Mouse (Mus musculus): ENCODE data around the gene Mrpl34.
"Not testable (repeated sequence)": the region's sequence is repeated elsewhere in the genome, so short reads cannot be mapped to it uniquely, and the experiment has no call there.

The Mrpl34 gene

DNA sequence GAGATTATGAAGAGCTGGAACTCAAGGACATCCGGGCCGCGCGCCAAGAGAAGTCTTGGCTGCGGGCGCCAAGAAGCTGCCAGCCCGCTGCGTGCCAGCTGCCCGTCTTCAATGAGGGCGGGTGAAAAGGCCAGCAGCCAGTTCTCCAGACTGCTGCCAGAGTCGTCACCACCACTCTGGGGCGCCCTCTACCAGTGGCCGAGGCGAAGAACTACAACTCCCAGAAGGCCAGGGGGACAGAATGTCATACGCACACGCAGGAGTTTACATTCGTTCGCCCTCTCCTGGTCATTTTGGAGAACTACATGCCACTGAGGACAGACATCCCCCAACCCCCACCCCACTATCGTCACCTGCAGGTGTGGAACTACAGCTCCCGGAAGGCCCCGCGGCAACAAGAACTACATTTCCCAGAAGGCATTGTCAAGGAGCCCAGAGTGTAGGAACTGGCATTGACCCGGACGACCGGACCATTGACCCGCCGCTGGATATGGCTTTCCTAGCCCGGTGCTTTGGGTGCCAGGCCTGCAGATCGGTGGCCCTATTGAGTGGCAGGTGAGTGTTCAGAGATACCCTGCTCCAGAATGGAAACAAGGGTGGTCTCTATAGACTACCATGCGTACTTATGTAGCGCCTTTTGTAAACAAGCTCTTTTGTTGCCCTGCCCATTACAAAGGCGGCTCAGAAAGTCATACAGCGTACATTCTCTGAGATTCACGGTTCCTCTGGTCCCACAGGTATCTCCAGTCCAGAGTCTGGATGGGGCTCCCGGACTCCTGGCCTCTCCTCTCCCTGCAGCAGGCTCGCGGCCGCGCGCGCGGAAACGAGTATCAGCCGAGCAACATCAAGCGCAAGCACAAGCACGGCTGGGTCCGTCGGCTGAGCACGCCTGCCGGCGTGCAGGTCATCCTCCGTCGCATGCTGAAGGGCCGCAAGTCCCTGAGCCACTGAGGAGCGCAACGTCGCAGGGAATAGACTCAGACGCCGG is at the start of gene Mrpl34:
Gene Mrpl34, plus strand, starts transcription at position 447 of the 988 bp plus-strand sequence.
- peak; percentile 98 for DNase-seq

DNA sequence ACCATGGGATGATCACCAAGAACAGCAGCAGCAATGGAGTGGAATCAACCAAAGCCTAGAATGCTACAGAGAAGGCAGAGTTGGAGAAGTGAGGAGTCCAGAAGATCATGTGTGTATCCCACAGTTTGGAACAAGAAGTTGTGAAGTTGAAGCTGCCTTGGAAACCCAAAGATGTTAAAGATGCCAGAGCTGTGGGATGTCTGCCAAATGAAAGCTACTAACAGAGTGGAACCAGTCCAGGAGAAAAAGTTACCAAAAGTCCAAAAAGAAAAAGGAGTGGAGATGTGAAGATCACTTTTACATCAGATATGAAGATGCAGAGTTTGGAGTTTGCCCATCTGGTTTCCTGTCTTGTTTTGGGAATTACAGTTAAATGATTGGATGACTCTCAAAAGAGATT is 42.6 kb upstream of the Mrpl34 start:
- DNase-seq: no peak

DNA sequence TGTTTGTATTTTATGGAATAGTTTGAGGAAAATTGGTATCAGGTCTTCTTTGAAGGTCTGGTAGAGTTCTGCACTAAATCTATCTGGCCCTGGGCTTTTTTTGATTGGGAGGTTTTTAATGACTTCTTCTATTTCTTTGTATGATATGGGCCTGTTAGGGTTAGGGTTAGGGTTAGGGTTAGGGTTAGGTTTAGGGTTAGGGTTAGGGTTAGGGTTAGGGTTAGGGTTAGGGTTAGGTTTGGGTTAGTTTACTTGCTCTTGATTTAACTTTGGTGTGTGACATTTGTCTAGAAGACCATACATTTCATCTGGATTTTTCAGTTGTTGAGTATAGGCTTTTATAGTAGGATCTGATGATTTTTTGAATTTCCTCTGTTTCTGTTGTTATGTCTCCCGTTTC is 31.8 kb upstream of the Mrpl34 start:
- not testable (repeated sequence) for DNase-seq

DNA sequence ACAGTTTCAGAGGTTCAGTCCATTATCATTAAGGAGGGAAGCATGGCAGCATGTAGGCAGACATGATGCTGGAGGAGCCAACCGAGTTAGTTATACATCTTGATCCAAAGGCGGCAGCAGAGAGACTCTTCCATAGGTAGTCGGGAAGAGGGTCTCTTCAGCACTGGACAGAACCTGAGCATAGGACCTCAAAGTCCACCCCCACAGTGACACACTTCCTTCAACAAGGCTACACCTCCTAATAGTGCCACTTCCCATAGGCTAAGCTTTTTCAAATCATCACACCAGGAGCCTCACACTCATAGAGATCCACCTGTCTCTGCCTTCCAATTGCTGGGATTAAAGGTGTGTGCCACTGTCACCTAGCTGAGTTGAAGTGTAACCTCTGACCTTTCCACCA is 27.7 kb upstream of the Mrpl34 start:
- DNase-seq: no peak

DNA sequence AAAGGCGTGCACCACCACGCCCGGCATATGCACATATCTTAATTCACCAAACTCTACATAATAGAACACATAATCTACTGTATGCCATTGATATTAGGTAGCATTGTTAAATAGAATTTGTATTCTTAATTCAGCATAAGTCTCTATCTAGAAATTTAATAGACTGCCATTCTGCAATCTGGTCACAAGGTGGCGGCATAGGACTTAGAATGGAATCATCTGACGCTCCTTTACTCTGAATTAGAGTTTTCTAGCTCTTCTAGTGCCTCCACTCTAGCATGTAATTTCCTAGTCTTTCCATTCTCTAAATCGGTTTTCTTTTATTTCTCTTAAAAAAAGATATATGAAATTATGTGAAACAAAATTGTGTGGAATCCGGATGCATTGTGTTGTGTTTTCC is 23.4 kb upstream of the Mrpl34 start:
- peak; percentile 73 for DNase-seq

DNA sequence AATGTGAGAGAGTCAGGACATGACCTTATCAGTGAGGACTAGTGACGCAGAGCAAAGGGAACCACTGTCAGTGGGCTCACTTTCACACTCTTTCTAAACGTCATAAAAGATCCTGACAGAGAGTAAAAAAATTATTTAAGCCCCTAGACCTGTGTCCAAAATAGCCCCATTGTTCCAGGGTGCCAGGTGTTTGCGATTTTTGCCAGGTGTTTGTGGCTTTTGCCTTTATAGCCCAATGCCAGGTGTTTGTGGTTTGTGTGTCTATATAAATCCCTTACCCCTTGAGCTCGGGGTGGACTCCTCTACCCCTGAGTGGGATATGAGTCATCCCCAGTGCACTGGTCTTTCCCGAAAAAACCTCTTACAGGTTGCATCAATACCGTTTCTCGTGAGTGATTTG is 19.7 kb upstream of the Mrpl34 start:
- DNase-seq: no peak

DNA sequence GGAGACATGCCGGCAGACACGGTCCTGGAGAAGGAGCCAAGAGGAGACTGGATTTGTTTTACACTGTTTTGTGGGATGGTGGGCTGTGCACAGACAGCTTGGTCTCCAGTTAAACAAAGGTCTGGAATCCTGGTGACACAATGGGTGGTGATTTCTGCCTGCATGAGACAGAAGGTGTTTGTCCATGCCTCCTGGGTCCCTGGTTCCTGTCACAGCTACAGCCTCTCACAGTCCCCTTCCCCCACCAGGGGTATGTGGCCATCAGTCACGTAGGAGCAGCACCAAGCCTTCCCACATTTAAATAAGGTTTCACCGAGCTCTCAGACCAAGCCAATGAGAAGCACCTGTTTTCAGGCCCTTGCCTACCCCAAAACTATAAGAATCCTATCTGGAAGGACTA is 13.4 kb upstream of the Mrpl34 start:
- DNase-seq: no peak

DNA sequence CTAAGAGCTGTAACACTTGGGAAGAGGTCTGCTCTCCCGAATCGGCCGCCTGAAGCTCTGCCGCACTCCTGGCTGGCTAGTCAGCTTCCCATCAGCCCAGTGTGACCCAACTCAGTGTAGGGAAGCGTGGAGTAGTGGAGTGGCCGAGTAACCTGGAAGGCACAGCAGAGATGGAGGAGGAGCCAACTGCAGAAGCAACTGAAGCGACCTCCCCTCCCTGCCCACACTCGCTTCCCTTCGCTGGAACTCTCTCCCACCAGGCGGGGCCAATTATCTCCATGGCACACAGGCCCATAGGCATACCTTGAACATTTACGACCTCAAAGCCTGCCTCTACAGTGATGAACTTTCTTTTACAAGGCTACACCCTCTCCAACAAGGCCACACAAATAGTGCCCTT is 13.0 kb upstream of the Mrpl34 start:
- DNase-seq: no peak

DNA sequence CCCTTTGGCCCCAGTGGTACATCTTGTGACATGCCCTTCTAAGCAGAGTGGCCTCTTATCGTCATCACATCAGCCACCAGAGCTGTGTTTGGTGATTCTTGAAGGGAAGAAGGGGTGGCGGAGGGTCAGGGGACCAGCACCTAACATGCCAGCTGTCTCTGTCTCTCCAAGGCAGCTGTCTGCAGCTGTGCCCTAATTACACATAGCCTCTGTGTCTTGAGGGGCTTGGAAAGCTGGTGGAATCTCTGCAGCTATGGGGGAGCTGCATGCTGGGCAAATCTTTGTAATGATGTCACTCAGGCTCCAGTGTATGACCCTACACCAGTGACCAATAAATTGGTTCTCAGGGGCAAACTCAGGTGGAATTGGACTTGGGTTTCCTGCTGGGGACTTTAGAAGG is 12.1 kb upstream of the Mrpl34 start:
- DNase-seq: no peak

DNA sequence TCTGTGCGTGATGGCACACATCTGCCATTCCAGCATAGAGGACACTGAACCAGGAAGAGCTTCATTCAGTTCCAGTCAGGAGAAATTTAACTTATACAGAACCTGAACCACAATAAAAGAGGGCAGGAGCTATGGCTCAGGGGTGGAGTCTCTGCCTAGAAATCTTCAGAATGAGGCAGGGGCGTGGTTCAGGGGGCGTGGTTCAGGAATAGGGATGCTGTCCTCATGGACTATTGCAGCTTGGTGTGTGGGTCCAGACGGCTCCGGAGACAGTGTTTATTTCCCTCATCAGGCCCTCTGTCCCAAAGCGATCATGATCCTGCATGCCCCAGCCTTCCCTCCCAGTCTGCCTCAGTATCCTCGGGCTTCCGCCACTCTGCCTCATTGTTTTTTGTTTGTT is 10.1 kb upstream of the Mrpl34 start:
- DNase-seq: no peak

DNA sequence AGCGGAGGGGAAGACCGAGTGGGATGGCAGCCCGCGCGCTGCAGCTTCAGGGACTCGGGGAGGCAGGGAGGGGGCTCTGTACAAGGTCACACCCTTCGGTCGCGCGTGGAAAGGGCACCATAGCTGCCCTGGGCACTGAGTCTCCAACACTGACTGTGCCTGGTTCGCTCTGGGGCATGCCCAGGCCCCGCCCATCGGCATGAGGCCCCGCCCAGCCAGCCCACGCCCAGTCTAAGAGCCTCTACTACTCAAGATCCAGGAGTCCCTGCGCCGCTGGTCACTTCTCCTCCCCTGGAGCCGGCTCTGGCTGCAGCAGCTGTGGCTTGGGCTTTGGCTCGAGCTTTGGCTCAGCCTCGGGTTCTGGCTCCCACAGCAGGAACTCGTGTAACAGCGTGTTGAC is 7.9 kb upstream of the Mrpl34 start:
- DNase-seq: no peak

DNA sequence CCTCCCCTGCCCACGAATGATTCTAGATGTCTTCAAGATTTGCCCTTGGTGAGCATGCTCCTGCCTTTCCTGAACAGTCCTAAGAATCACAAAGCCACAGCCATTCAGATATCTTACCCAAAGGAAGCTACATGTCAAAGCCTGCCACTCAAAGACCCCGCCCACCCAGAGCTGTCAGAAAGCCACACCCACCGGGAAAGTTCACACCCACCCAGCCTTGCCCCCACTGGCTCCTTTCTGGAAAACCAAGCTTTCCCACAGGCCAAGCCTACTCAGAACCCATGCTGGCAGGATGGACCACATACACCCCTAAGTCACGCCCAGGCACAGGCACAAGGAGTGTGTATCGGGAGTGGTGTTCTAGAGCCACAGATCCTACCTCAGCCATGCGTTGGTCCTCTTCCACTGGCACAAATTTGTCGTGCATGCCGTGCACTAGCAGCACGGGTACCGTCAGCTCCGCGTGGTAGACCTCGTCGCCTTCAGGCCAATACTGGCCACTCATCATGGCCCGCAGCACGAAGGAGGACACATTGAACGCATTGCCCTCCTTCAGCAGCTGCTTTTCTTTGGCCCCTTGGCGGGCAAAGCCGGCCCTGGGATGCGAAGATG is 7.0 kb upstream of the Mrpl34 start:
- DNase-seq: no peak

DNA sequence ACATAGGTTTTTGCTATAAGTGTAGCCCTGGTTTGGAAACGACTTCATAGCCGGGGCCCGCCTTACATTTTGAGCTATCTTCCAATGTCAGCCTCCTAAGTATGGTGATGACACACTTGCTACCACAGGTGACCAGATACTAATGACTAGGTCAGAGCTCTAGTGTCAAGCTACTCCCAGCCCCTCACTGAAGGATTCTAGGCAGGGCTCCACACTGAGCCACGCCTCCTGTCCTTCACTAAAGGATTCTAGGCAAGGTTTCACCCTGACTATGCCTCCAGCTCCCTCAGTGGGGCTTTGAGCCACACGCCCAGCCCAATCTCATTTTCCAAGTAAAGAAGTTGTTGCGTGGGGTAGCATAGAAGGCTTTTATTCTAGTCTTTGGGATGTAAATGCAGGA is 4.0 kb upstream of the Mrpl34 start:
- no peak for DNase-seq

DNA sequence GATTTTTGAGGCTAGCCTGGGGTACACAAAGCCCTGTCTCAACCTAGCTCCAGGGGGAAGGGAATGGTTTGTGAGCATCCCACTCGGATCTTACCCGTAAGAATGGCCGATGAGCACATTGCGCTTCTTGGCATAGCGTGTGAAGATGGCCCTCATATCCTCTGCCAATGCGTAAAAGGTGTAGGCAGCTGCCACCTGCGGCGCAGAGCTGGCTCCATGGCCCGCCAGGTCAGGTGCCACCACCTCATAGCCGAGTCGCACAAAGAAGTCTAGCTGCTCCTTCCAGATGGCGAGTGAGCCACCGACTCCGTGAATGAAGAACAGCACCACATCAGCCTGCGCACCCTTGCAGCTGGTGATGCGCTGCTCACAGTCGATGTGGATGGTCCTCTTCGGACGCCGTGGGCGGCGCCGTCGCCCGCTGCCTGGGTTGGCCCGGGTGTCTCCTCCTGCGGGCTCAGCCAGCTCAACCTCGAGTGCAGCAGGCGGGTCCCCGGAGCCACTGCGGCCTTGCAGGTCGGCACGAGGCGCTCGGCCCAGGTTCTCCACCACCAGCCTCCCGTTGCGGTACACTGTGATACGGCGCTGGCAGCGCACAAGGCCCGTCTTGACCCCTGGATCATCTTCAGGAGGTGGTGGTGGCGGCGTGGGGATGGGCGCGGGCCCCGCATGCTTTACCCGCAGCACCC is 3.5 kb upstream of the Mrpl34 start:
- DNase-seq: no peak

DNA sequence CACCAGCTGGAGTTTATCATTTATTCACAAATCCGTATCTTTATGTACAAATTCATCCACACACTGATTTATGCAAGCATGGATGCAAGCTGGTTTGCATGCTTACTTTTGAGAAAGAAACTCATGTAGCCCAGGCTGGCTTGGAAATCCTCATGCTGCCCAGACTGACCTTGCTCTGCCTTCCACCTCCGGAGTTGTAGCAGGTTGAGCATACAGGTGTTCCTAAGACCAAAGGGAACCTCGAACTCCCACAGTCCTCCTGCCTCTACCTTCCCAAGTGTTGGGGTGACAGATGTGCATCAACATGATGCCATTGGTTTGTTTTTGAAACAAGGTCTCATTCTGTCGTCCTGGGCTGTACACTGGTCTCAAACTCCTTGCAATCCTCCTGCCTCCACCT is 2.6 kb upstream of the Mrpl34 start:
- DNase-seq: no peak

DNA sequence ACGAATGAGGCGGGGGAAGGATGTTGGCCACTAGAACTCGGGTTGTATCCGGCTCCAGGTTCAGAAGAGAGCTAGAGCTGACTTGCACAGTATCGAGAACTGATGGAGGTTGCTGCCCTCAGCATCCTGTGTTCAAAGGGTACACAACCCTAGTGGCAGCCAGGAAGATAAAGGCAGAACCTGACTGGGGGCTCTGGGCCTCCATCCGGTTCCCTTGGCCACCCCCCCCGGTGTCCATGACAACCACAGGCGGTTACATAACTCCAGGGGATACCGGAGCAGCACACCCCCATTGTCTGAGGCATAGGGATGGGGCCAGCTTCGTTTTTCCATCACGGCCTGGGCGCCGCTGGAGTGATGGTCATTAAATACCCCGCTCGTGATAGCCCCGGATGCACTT is 2.0 kb upstream of the Mrpl34 start:
- DNase-seq: peak; percentile 60

DNA sequence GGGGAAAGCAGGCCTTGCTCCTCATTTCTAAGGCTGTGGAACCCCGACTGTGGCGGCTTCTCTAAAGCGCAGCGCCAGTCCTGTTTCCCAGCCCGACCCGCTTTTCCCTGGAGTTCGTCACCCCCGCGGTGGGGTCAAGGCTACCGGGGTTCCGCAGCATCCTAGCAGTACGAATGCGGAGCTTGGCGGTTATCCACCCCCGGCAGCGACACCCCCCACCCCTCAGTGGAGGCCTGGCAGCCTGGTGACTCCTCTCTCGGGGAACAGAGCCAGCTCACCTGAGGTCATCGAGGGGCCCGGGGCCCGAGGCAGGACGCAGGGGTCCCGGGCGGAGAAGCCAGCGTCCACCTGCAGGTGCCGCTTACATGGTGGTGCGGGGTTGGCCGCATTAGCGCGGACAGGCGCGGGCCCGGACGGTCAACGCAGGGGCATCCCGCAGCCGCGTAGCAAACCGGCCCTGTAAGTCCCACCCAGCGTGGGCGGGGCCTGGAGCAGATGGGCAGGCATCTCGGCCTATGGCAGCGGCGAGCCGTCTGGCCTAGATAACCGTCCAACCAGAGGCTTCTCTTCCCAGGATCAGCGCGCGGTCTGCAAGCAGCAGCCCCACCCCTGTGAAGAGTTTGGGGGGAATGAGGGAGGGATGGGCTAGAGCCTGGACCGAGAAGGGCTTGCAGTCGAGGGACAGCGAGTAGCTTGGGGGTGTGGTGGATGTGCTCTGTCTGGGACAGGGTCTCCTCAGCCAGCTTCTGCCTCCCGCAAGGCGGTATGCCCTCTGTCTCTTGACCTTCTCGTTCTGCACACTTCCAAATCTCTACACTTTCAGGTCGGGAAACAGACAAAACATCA is 1.3 kb upstream of the Mrpl34 start, which contains the start of gene Abhd8:
Gene Abhd8, minus strand, starts transcription at position 468 of the 846 bp plus-strand sequence.
- DNase-seq: peak; percentile 98

DNA sequence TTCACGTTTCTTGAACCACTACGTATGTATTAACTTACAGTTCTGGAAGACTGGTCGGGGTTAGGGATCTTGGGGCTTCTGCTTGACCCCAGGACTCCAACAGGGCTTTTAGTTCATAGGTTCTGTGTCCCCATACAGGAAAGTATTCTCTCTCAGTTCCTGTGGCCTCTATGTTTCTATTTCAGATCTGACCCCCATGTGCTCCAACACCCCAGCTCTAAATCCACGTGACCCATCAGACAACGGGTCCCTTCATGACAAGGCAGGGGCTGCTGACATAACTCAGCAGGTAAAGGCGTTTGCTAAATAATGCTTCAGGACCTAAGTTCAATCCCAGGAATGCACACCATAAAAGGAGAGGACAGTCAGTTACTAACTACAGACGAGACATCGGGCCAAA is 974 bp downstream of the Mrpl34 start:
- DNase-seq: no peak

DNA sequence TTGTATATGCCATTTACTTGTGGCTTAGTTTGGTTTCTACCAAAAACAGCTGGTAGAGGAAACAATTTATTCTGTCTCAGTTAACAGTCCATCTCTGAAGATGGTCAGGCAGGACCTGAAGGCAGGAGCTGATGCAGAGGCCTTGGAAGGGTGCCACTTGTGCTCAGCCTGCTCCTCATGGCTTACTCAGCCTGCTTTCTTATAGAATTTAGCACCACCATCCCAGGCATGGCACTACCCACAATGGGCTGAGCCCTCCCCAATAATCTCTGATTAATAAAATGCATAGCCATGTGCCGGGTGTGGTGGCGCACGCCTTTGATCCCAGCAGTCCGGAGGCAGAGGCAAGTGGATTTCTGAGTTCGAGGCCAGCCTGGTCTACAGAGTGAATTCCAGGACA is 1.4 kb downstream of the Mrpl34 start:
- no peak for DNase-seq

DNA sequence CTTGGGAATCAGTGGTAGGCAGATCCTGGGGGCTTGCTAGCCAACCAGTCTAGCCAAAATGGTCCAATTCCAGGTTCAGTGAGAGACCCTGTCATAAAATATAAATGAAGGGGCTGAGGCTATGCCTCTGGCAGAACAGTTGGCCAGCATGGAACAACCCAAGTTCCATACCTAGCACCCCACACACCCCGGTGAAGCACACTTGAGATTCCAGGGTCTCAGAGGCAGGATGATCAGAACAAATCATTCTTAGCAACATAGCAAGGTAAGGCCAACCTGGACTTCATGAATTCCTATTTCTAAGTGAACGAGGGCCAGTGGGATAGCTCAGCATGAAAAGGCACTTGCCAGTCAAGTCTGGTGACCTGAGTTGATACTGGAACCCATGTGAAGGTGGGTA is 2.4 kb downstream of the Mrpl34 start:
- no peak for DNase-seq

DNA sequence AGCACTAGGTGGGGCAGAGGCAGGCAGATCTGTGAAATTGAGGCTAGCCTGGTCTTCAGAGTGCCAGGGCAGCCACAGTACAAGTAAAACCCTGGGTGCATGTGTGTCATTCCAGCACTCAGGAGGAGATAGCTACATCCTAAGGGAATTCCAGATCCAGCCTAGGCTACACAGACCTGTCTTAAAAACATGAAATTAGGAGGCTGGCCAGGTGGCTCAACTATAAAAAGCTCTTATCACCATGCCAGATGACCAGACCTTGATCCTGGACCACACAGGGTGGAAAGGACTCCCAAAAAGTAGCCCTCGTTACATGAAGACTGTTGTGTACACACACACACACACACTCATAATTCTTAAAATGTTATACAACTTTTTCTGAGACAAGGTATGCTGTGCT is 3.2 kb downstream of the Mrpl34 start:
- no peak for DNase-seq

DNA sequence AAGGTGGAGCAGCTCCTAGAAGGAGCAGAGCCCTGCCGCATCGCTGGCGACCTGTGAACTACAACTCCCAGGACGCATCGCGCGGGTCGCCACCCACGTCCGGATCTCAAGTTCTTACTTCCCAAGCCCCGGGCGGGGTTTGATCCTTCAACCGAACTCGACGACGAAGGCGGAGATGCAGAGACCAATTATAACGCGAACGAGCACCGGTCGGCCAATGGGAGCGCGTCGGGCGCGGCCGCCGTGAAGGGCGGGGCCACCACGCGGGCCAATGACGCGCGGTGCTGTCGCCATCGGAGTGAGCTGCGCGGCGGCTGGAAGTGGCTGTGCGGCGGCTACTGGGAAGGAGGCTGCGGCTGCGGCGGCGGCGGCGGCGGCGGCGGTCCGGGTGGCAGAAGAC is 4.2 kb downstream of the Mrpl34 start, which contains the start of gene Dda1:
Gene Dda1, plus strand, starts transcription at position 284 of the 400 bp plus-strand sequence.
- DNase-seq: peak; percentile 100

DNA sequence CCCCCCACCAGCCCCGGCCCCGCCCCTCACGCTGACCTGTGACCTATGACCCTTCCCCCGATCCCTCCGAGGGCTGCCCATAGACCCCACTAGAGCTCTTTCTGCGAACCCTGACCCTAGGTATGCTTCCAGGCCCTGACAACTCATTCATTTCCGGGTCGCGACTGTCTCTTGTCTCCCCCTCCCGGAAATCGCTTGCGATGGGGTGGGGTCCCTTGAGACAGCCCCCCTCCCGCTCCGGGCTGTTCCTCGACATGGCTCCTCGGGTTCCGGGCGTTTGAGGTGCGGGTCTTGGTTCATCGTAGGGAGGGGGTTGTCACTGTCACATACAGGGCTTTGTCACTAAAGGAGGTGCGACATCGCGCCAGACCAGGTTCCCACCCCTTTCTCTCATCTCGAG is 4.7 kb downstream of the Mrpl34 start:
- peak; percentile 81 for DNase-seq

Data from embryo, embryonic 11 days (tissue).